Mouse (Mus musculus): Measurements from ENCODE around the gene Nhsl1. TPM values are rescaled to one million over a fixed set of nuclear protein-coding genes. Genes with fewer than 3 reads are reported as not detected.
A peak's percentile ranks its signal among the peaks of the same experiment; 100 is the strongest.

Gene Nhsl1
- polyA plus RNA-seq, 1 experiment from 2014 or later: 8.8 TPM

DNA sequence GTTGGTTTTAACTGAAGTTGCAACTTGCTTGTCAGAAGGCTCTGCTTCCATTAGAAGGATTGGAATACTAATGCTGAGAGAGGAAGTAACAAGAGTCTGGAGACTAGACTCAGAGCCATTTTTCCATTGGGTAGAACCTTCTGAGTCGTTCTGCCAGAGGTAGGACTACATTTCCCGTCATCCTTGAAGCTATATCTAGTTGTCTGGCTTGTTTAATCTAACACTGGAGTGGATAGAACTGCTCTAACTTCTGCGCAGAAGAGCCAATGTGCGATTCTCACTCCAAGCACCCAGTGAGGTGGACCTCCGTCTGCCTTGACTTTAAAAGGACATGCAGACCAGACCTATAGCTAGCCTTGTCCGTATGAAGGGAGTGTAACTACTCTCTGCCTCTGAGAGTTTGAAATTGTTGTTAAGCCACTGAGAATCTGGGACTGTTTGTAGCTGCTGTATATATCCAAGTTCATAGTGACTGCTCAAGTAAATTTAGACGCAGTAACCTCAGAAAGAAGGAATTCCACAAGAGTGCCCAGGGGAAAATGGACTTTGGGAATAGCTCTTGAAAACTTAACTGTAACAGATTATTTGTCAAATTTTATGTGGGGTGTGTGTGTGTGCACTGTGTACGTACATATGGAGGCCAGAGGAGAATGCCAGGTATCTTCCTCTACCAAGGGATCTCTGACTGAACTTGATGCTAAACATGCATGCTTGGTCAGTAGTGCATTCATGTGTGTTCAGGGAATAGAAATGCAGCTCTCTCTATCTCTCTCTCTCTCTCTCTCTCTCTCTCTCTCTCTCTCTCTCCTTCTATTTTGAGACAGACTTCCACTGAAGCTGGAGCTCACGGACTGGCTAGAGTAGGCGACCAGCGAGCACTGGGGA is 174.5 kb downstream of the Nhsl1 start:
- no peak for TF ChIP-seq CTCF (IDR thresholded peaks at IDR 0.05; ENCODE audit: low read depth)
- H3K36me3 ChIP-seq (ENCODE audit: insufficient read depth, low read length): no peaks in the 10 kb centered on the region
- H3K4me3 ChIP-seq (replicated peaks; ENCODE audit: low read depth, low read length): no peak overlapping the region
- 74% methylated on average over 11 of the region's 11 CpGs for WGBS
- H3K9me3 ChIP-seq (replicated peaks; ENCODE audit: low read length): no peaks in the 10 kb centered on the region
- no peaks in the 10 kb centered on the region for H3K27me3 ChIP-seq (ENCODE audit: insufficient read depth, low read length)
- 0 out of 2 replicates have a peak, but pooled peaks cover 7% of the 10 kb centered on the region for H3K4me1 ChIP-seq (replicated peaks; ENCODE audit: insufficient read depth, low read length)
- no peak overlapping the region for H3K4me2 ChIP-seq (ENCODE audit: low read length)
- no peak overlapping the region for H3K27ac ChIP-seq
- ATAC-seq (replicated peaks; ENCODE audit: low FRiP score, low read depth): 0 out of 2 replicates have a peak, but pooled peaks have one; percentile 43
- no peak for DNase-seq (ENCODE audit: low spot score)
- no peak overlapping the region for H3K9ac ChIP-seq (ENCODE audit: low read depth, low read length)

DNA sequence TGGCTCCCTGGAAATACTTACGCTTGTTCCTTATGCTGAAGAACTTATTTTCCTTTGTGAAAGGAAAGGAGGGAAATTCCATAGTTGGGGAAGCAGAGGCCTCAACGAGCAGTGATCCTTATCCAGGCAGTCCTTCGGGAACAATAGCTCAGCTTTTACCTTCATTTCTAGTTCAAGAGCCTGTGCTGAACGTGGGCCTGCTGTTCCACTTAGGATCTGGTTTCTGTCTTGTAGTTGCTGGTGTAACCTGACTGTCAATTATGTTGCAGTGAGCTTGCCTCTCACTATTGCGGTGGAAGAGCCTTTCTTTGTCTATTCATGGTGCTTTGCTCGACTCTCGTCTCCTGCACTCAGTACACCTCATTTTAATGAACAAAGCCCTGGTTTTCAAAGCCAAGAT is 175.5 kb downstream of the Nhsl1 start:
- no peak for ATAC-seq (replicated peaks; ENCODE audit: low FRiP score, low read depth)
- Histone ChIP-seq H3K27me3 (ENCODE audit: insufficient read depth, low read length) (no peaks in the 10 kb centered on the region), H3K27ac (peak overlapping the region; percentile 60), H3K4me1 (replicated peaks; ENCODE audit: insufficient read depth, low read length) (0 out of 2 replicates have a peak, but pooled peaks cover 7% of the 10 kb centered on the region), H3K4me2 (ENCODE audit: low read length) (no peak overlapping the region), H3K36me3 (ENCODE audit: insufficient read depth, low read length) (no peaks in the 10 kb centered on the region), H3K9ac (ENCODE audit: low read depth, low read length) (no peak overlapping the region), H3K4me3 (replicated peaks; ENCODE audit: low read depth, low read length) (no peak overlapping the region), H3K9me3 (replicated peaks; ENCODE audit: low read length) (no peaks in the 10 kb centered on the region)
- no peak for TF ChIP-seq CTCF (IDR thresholded peaks at IDR 0.05; ENCODE audit: low read depth)
- DNase-seq (ENCODE audit: low spot score): peak; percentile 37
- 42% methylated on average over 7 of the region's 7 CpGs for WGBS

DNA sequence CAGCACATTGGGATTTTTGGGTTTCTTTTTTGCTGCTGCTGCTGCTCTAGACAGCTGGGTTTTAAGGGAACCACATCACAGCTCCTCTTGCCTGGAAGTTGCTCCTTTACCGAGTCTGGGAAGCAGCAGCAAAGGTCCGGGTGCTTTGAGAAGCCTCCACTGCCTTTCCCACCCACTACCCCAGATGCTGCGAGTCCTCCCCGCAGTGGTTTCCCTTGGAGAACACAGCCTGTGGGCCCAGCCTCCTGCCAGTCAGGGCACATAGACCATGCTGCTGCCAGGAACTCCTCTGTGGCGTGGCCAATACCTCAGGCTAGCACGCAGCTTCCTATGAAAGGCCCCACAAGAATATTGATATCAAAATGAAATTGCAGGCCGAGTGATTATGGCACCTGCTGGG is 178.3 kb downstream of the Nhsl1 start:
- no peaks in the 10 kb centered on the region for H3K9me3 ChIP-seq (replicated peaks; ENCODE audit: low read length)
- H3K27ac ChIP-seq: no peak overlapping the region
- H3K4me2 ChIP-seq (ENCODE audit: low read length): no peak overlapping the region
- no peak overlapping the region for H3K4me3 ChIP-seq (replicated peaks; ENCODE audit: low read depth, low read length)
- H3K9ac ChIP-seq (ENCODE audit: low read depth, low read length): no peak overlapping the region
- DNase-seq (ENCODE audit: low spot score) (no peak), ATAC-seq (replicated peaks; ENCODE audit: low FRiP score, low read depth) (no peak)
- no peak for TF ChIP-seq CTCF (IDR thresholded peaks at IDR 0.05; ENCODE audit: low read depth)
- H3K4me1 ChIP-seq (replicated peaks; ENCODE audit: insufficient read depth, low read length): 0 out of 2 replicates have a peak, but pooled peaks cover 7% of the 10 kb centered on the region
- 82% methylated on average over 7 of the region's 7 CpGs for WGBS
- H3K36me3 ChIP-seq (ENCODE audit: insufficient read depth, low read length): no peaks in the 10 kb centered on the region
- no peaks in the 10 kb centered on the region for H3K27me3 ChIP-seq (ENCODE audit: insufficient read depth, low read length)

DNA sequence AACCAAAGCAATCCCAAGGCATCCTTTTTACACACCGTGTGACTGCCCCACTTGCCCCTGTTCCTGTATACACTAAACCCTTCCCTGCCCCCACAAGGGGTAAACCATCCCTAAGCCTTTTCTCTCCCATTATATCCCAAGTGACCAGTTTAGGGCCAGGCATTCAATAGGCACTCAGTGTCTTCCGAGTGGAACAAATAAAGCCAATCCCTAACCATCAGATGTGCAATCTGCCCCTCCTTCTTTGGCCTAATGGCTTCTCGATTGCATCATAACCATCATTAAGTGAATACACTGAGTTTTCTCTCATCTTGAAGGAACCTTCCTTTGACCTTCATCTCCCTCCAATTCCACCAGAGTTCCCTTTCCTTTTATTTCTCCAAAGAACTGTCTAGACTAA is 183.2 kb downstream of the Nhsl1 start:
- DNase-seq (ENCODE audit: low spot score) (no peak), ATAC-seq (replicated peaks; ENCODE audit: low FRiP score, low read depth) (no peak)
- Histone ChIP-seq H3K27ac (no peak overlapping the region), H3K36me3 (ENCODE audit: insufficient read depth, low read length) (no peaks in the 10 kb centered on the region), H3K27me3 (ENCODE audit: insufficient read depth, low read length) (no peaks in the 10 kb centered on the region), H3K9ac (ENCODE audit: low read depth, low read length) (no peak overlapping the region), H3K4me2 (ENCODE audit: low read length) (no peak overlapping the region), H3K9me3 (replicated peaks; ENCODE audit: low read length) (no peaks in the 10 kb centered on the region), H3K4me1 (replicated peaks; ENCODE audit: insufficient read depth, low read length) (no peaks in the 10 kb centered on the region), H3K4me3 (replicated peaks; ENCODE audit: low read depth, low read length) (no peak overlapping the region)
- no peak for TF ChIP-seq CTCF (IDR thresholded peaks at IDR 0.05; ENCODE audit: low read depth)
- WGBS: 67% methylated on average over 3 of the region's 3 CpGs

DNA sequence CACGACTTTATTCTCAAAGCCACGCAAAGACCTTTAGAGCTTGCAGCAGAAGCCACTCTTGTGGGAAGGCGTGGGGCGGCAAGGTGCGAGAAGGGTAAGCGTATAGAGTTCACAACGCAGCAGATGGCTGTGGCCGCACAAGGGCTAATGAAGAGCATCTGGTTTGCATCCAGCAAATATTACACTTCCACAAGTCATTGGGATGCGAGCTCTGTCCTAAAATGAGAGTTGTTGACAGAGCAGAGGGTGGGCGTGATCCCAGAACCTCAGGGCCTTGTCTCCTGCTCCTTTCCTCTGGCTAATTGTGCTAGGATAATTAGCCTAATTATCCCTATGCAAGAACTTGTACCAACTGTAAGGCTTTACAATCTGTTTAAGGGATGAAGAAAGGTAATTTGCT is 186.9 kb downstream of the Nhsl1 start:
- DNase-seq (ENCODE audit: low spot score): no peak
- no peaks in the 10 kb centered on the region for H3K4me1 ChIP-seq (replicated peaks; ENCODE audit: insufficient read depth, low read length)

DNA sequence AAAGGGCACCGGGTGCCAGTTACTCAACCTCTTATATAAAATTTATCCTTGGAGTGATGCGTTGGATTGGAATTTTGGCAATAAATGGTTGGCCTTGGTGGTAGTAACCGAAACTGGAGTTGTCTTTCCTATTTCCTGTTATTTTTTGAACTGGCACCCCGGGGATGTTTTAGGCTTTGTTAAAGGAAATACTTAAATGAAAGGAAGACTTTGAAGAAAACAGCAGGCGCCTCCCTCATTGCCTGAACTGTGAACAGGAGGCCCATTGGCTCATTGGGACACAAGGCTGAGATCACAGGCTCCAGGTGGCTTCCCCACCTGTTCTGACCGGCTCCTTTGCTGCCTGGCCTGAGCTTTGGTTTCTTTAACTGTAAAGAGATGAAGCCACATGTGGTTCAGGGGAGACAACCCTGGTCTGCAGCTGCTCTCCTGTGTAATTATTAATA is 187.7 kb downstream of the Nhsl1 start:
- Histone ChIP-seq H3K4me3 (replicated peaks; ENCODE audit: low read depth, low read length) (no peak overlapping the region), H3K36me3 (ENCODE audit: insufficient read depth, low read length) (0 out of 2 replicates have a peak, but pooled peaks cover under 1% of the 10 kb centered on the region), H3K4me1 (replicated peaks; ENCODE audit: insufficient read depth, low read length) (no peaks in the 10 kb centered on the region), H3K27ac (no peak overlapping the region), H3K9ac (ENCODE audit: low read depth, low read length) (no peak overlapping the region), H3K4me2 (ENCODE audit: low read length) (no peak overlapping the region), H3K27me3 (ENCODE audit: insufficient read depth, low read length) (no peaks in the 10 kb centered on the region), H3K9me3 (replicated peaks; ENCODE audit: low read length) (no peaks in the 10 kb centered on the region)
- no peak for TF ChIP-seq CTCF (IDR thresholded peaks at IDR 0.05; ENCODE audit: low read depth)
- ATAC-seq (replicated peaks; ENCODE audit: low FRiP score, low read depth) (peak; percentile 86), DNase-seq (ENCODE audit: low spot score) (no peak)
- WGBS: 55% methylated on average over 6 of the region's 6 CpGs

More for the DNA sequence above, 186.9 kb downstream of the Nhsl1 start:
- Histone ChIP-seq H3K27ac (no peak overlapping the region), H3K9me3 (replicated peaks; ENCODE audit: low read length) (no peaks in the 10 kb centered on the region), H3K27me3 (ENCODE audit: insufficient read depth, low read length) (no peaks in the 10 kb centered on the region), H3K9ac (ENCODE audit: low read depth, low read length) (no peak overlapping the region), H3K36me3 (ENCODE audit: insufficient read depth, low read length) (no peaks in the 10 kb centered on the region), H3K4me3 (replicated peaks; ENCODE audit: low read depth, low read length) (no peak overlapping the region), H3K4me2 (ENCODE audit: low read length) (no peak overlapping the region)
- no peak for ATAC-seq (replicated peaks; ENCODE audit: low FRiP score, low read depth)
- WGBS: 75% methylated on average over 10 of the region's 10 CpGs
- no peak for TF ChIP-seq CTCF (IDR thresholded peaks at IDR 0.05; ENCODE audit: low read depth)
